Mouse (Mus musculus) MEL (cell line): ENCODE measurements around the gene Pde11a.

Experiments
- CTCF ChIP-seq, 3 experiments: IDR thresholded peaks in 2 of 3; conservative IDR thresholded peaks in 1 of 3; 2 replicates each; pipeline ENCODE4 v1.5.1; 2011 to 2012; ENCODE audit warnings: low read length in 3 of 3, low read depth in 2 of 3, mild to moderate bottlenecking in 2 of 3, improper control_type of control experiment in 1 of 3, inconsistent platforms in 1 of 3, mixed read lengths in 1 of 3, moderate library complexity in 1 of 3; ENCODE audit not compliant: control insufficient read depth in 1 of 3, insufficient read depth in 1 of 3, poor library complexity in 1 of 3, severe bottlenecking in 1 of 3
- EP300 ChIP-seq, 2 experiments: IDR thresholded peaks; 2 replicates each; pipeline ENCODE4 v1.6.1; 2011; ENCODE audit warnings: improper control_type of control experiment in 2 of 2, low read length in 2 of 2, low read depth in 1 of 2, mild to moderate bottlenecking in 1 of 2
- GATA1 ChIP-seq: IDR thresholded peaks from 2 replicates; pipeline ENCODE4 v1.6.1; 2011; ENCODE audit warnings: low read depth, low read length, improper control_type of control experiment
- MAX ChIP-seq: IDR thresholded peaks from 2 replicates; pipeline ENCODE4 v1.6.1; 2011; ENCODE audit warnings: low read length, improper control_type of control experiment
- MXI1 ChIP-seq: IDR thresholded peaks from 2 replicates; pipeline ENCODE4 v1.6.1; 2011; ENCODE audit warnings: mild to moderate bottlenecking, low read depth, low read length, improper control_type of control experiment
- MYC ChIP-seq: IDR thresholded peaks from 2 replicates; pipeline ENCODE4 v1.6.1; 2011; ENCODE audit warnings: low read depth, mild to moderate bottlenecking, low read length, improper control_type of control experiment, moderate library complexity
- NRF1 ChIP-seq: IDR thresholded peaks from 2 replicates; pipeline ENCODE4 v1.6.1; 2014; ENCODE audit warnings: low read depth, mild to moderate bottlenecking, inconsistent platforms, low read length, improper control_type of control experiment, moderate library complexity; ENCODE audit not compliant: poor library complexity, insufficient read depth, severe bottlenecking
- POLR2A ChIP-seq, 2 experiments: IDR thresholded peaks; 2 replicates each; pipeline ENCODE4 v1.6.1; 2011 to 2012; ENCODE audit warnings: low read length in 2 of 2, mild to moderate bottlenecking in 2 of 2, control low read depth in 1 of 2, improper control_type of control experiment in 1 of 2, low read depth in 1 of 2, moderate library complexity in 1 of 2; ENCODE audit not compliant: control insufficient read depth in 1 of 2, insufficient read depth in 1 of 2, poor library complexity in 1 of 2
- TAL1 ChIP-seq: IDR thresholded peaks from 2 replicates; pipeline ENCODE4 v1.6.1; 2012; ENCODE audit warnings: mild to moderate bottlenecking, inconsistent platforms, low read length, moderate library complexity, mixed read lengths
- ZKSCAN1 ChIP-seq: IDR thresholded peaks from 2 replicates; pipeline ENCODE4 v1.6.1; 2012; ENCODE audit warnings: low read depth, mild to moderate bottlenecking, inconsistent platforms, low read length, improper control_type of control experiment, moderate library complexity
- ZMIZ1 ChIP-seq: IDR thresholded peaks from 2 replicates; pipeline ENCODE4 v1.6.1; 2012; ENCODE audit warnings: low read depth, mild to moderate bottlenecking, inconsistent platforms, low read length, improper control_type of control experiment, moderate library complexity
- ZNF384 ChIP-seq: IDR thresholded peaks from 2 replicates; pipeline ENCODE4 v1.6.1; 2012; ENCODE audit warnings: low read depth, mild to moderate bottlenecking, inconsistent platforms, low read length, improper control_type of control experiment

GRCm38 (mm10) chr2:76251379-76251778 is 87.2 kb downstream of the Pde11a start:
- TF ChIP-seq POLR2A (IDR thresholded peaks at IDR 0.05; ENCODE audit: control insufficient read depth in 1 of 2, insufficient read depth in 1 of 2, low read depth in 1 of 2, low read length in 2 of 2, poor library complexity in 1 of 2) (no peak), ZMIZ1 (no peak), CTCF (IDR thresholded peaks at IDR 0.05 in 2 of 3, conservative IDR thresholded peaks at IDR 0.05 in 1 of 3; ENCODE audit: control insufficient read depth in 1 of 3, insufficient read depth in 1 of 3, low read depth in 2 of 3, low read length in 3 of 3, poor library complexity in 1 of 3, severe bottlenecking in 1 of 3) (no peak), ZKSCAN1 (no peak), MAX (no peak), NRF1 (no peak), EP300 (IDR thresholded peaks at IDR 0.05; ENCODE audit: low read depth in 1 of 2, low read length in 2 of 2) (no peak), GATA1 (no peak), TAL1 (no peak), MXI1 (no peak), ZNF384 (no peak), MYC (no peak)
